8 mouse cellular contexts compared by ENCODE assay signal in the genomic region with DNA sequence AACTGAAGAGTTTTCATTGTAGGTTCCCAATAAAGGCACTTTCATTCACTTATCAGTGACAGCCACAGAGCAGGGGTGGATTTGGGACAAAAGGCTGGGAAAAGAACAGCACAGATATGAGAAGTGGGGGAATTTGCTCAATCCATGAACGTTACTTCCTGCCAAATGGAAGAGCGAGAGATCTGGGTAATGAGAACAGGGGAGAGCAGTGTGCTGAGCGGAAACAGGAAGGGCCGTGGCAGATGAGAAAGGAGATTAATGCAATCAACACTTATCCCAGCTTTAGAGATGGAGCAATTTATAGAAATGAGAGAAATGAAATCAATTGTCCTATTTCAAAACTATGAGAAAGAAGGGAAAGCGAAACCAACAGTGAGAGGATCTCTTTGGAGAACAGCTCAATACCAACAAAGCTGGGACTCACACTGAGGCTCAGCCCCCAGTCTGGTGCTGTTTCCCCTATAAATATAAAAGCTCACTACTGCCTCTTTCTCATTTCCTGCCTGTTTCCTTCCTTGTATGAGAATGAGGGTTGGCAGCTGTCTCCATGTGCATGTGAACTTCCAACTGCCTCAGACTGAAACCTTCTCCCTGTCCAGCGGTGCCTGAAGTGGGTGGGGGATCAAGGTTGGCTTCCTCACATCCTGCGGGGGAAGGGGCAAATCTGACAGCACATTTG. TPM values are rescaled to one million over a fixed set of nuclear protein-coding genes. Genes with fewer than 3 reads are reported as not detected.
A peak's percentile ranks its signal among the peaks of the same experiment; 100 is the strongest.
DNase-seq lines count a peak whose midpoint lies in the region; ATAC-seq lines count a peak whose summit lies in the region.

No protein-coding gene starts in this region.

- 71% methylated on average over 7 of the region's 7 CpGs for WGBS in hindbrain, embryonic 15.5 days
- WGBS in hindbrain, embryonic 10.5 days: 79% methylated on average over 7 of the region's 7 CpGs

- no peak overlapping the region for H3K9ac ChIP-seq in hindbrain, embryonic 15.5 days

- H3K4me1 ChIP-seq in hindbrain, embryonic 15.5 days (replicated peaks): peaks cover 18% of the 10 kb centered on the region
- 0 out of 2 replicates have a peak, but pooled peaks cover 6% of the 10 kb centered on the region for H3K4me1 ChIP-seq in hindbrain, embryonic 10.5 days (replicated peaks)

- H3K4me3 ChIP-seq in hindbrain, embryonic 15.5 days: no peak overlapping the region
- no peak overlapping the region for H3K4me3 ChIP-seq in hindbrain, embryonic 10.5 days

- H3K27ac ChIP-seq in hindbrain, embryonic 15.5 days (replicated peaks): 0 out of 2 replicates have a peak overlapping the region, but pooled peaks have one; percentile 1
- H3K27ac ChIP-seq in hindbrain, embryonic 10.5 days: no peak overlapping the region

- DNase-seq in hindbrain, embryonic 10.5 days (ENCODE audit: low spot score): no peak
- peak; percentile 30 for DNase-seq in kidney, postnatal 14 days
- no peak for DNase-seq in layer of hippocampus, adult 8-10 months (ENCODE audit: low spot score in 2 of 2)
- no peak for DNase-seq in urinary bladder, postnatal 25 days (ENCODE audit: low spot score)

- no peaks in the 10 kb centered on the region for H3K27me3 ChIP-seq in hindbrain, embryonic 15.5 days
- no peaks in the 10 kb centered on the region for H3K27me3 ChIP-seq in hindbrain, embryonic 10.5 days (ENCODE audit: insufficient read depth, poor library complexity, severe bottlenecking)

- no peak for ATAC-seq in hindbrain, embryonic 15.5 days (ENCODE audit: low FRiP score, low read depth)
- ATAC-seq in activated CD4-positive, CD25-positive, alpha-beta regulatory T cell, adult 4 months: peak; percentile 72
- ATAC-seq in neutrophil, adult 5-6 weeks (ENCODE audit: extremely low read depth, insufficient number of reproducible peaks, low FRiP score, poor library complexity, severe bottlenecking): peak; percentile 40; the same call in 1 of the 2 replicates
- ATAC-seq in cerebellum, adult (ENCODE audit: insufficient number of reproducible peaks, low FRiP score, low TSS enrichment): no peak

- no peaks in the 10 kb centered on the region for H3K9me3 ChIP-seq in hindbrain, embryonic 15.5 days
- H3K9me3 ChIP-seq in hindbrain, embryonic 10.5 days: no peaks in the 10 kb centered on the region

- no peak overlapping the region for H3K4me2 ChIP-seq in hindbrain, embryonic 15.5 days

- H3K36me3 ChIP-seq in hindbrain, embryonic 15.5 days: no peaks in the 10 kb centered on the region
- H3K36me3 ChIP-seq in hindbrain, embryonic 10.5 days: no peaks in the 10 kb centered on the region

RNA-seq across cellular contexts. Expression of gene B3gnt2, which starts 11.0 kb away (rescaled TPM):
- polyA plus RNA-seq in hindbrain, embryonic 15.5 days (2015; fragmentation: Nextera tagmentation; extraction: Ambion mirVana): 3.0 and 4.4 TPM in 2 replicates
- polyA plus RNA-seq in hindbrain, embryonic 10.5 days (2016; fragmentation: Nextera tagmentation; extraction: Ambion mirVana): 1.2 and 2.1 TPM in 2 replicates
- polyA plus RNA-seq in activated CD4-positive, CD25-positive, alpha-beta regulatory T cell, adult 4 months (2017; shearing (Covaris generic)): 1 to 10 TPM; 4.7 to 9.8 TPM
- total RNA-seq in neutrophil, adult 5-6 weeks (2017): 38.9 and 46.2 TPM in 2 replicates
- total RNA-seq in layer of hippocampus, adult 8-10 months (2022): 10 to 100 TPM; 11.8 to 14.8 (median 14.0) TPM

Comparison
In these comparisons a context has a peak if more than half of its experiments do, and no peak if none do; other contexts are left out.
1. ATAC-seq: peak in activated CD4-positive, CD25-positive, alpha-beta regulatory T cell, adult 4 months (single experiment) and neutrophil, adult 5-6 weeks (single experiment); none in hindbrain, embryonic 15.5 days (single experiment) and cerebellum, adult (single experiment).